Mouse (Mus musculus): ENCODE measurements around the gene Tmem202. TPM values are rescaled to one million over a fixed set of nuclear protein-coding genes. Genes with fewer than 3 reads are reported as not detected.

Tmem202 gene
- total and polyA plus RNA-seq, 2 experiments from 2014 or later: 0.99 to 1.4 TPM

DNA sequence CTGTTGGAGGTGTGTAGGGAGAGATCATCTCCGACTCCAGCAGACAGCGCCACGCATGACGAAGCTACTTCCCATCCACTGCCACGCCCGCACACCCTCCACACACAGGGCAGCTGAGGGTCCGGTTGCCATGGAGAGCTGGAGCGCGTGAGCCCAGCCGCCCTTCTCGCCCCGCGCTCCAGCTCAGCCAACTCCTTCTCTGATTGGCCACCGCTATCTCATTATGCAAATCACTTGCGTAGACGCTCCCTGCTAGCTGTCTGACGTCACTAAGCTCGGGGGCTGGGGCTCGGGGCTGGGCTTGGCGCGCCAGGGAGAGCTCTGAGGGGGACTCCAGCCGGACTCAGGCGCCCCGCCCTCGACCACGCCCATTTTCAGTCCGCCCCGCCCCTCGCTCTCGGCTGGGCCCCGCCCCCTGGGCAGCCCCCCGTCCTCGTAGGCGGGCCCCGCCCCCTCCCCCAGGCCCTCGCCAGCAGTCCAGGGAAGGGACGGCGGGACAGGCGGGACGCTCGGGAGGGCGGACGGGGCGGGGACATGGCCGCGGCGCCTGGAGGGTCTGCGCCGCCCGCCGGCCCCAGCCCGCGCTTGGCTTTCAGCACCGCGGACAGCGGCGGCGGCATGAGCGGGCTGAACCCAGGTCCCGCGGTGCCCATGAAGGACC lies 38.3 kb upstream of the Tmem202 start, which contains the start of gene Celf6:
Celf6 (plus strand) TSS at position 74 of the 661 bp plus-strand sequence.
- Histone ChIP-seq H3K27me3 (ENCODE audit: insufficient read depth, low read length) (no peaks in the 10 kb centered on the region; the same call in 1 of the 2 replicates), H3K4me1 (ENCODE audit: insufficient read depth, low read length) (0 out of 2 replicates have a peak, but pooled peaks cover 4% of the 10 kb centered on the region), H3K27ac (ENCODE audit: low read depth, low read length) (peak within 1 kb of the TSS; percentile 71), H3K4me3 (ENCODE audit: low read depth, low read length) (peak within 1 kb of the TSS; percentile 68), H3K4me2 (ENCODE audit: low read depth, low read length, poor library complexity, severe bottlenecking) (peak within 1 kb of the TSS; percentile 73), H3K9ac (replicated peaks; ENCODE audit: low read length, poor library complexity, severe bottlenecking) (peak within 1 kb of the TSS; percentile 84), H3K9me3 (ENCODE audit: low read length) (no peaks in the 10 kb centered on the region), H3K36me3 (ENCODE audit: insufficient read depth, low read length) (no peaks in the 10 kb centered on the region)
- under 1% methylated on average over 47 of the region's 61 CpGs for WGBS
- TF ChIP-seq CTCF (IDR thresholded peaks at IDR 0.05): peak; percentile 15; the same call in 1 of the 2 replicates
- ATAC-seq (ENCODE audit: low FRiP score): peak; percentile 92
- DNase-seq (ENCODE audit: low spot score): peak; percentile 97

DNA sequence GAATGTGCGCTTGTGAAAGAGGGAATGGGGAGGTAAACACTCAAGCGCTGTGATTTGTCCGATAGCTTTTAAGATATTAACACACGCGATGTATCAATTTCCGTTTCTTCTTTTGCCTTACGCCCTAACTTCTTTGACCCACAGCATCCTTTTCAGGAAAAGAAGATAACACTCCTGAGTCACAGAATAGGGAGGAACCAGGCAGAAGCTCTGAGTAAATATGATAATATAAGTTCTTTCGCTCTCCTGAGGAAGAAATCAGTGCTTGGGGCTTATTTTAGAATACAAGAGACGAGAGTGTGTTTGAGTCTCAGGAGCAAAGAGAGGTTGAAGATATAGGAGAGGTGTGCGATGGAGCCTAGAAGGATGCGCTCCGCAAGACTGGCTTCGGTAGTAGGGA lies 37.8 kb upstream of the Tmem202 start:
- WGBS: 9% methylated on average over 13 of the region's 13 CpGs
- Histone ChIP-seq H3K27ac (ENCODE audit: low read depth, low read length) (peak overlapping the region; percentile 71), H3K36me3 (ENCODE audit: insufficient read depth, low read length) (no peaks in the 10 kb centered on the region), H3K27me3 (ENCODE audit: insufficient read depth, low read length) (no peaks in the 10 kb centered on the region; the same call in 1 of the 2 replicates), H3K9ac (replicated peaks; ENCODE audit: low read length, poor library complexity, severe bottlenecking) (0 out of 2 replicates have a peak overlapping the region, but pooled peaks have one; percentile 84), H3K4me3 (ENCODE audit: low read depth, low read length) (peak overlapping the region; percentile 68), H3K4me1 (ENCODE audit: insufficient read depth, low read length) (0 out of 2 replicates have a peak, but pooled peaks cover 4% of the 10 kb centered on the region), H3K9me3 (ENCODE audit: low read length) (no peaks in the 10 kb centered on the region), H3K4me2 (ENCODE audit: low read depth, low read length, poor library complexity, severe bottlenecking) (peak overlapping the region; percentile 73)
- TF ChIP-seq CTCF (IDR thresholded peaks at IDR 0.05): no peak
- ATAC-seq (ENCODE audit: low FRiP score) (no peak), DNase-seq (ENCODE audit: low spot score) (no peak)

DNA sequence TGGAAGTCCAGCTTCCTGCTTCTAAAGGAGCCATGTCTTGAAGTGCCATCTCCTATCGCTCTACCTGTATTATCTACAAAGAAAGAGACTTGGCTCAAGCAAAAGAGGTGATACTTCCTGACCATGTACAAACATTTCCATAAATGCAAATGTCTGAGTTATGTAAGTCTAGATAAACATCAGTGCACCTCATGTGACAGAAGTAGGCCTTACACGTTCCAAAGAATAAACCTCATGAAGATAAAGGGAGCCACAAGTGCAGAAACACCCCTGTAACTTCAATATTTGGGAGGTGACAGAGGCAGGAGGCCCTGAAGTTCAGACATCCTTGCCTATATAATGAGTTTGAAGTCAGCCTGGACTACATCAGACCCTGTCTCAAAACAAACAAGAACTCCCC lies 32.2 kb upstream of the Tmem202 start:
- Histone ChIP-seq H3K27me3 (ENCODE audit: insufficient read depth, low read length) (no peaks in the 10 kb centered on the region; the same call in 1 of the 2 replicates), H3K4me2 (ENCODE audit: low read depth, low read length, poor library complexity, severe bottlenecking) (no peak overlapping the region), H3K27ac (ENCODE audit: low read depth, low read length) (no peak overlapping the region), H3K4me1 (ENCODE audit: insufficient read depth, low read length) (0 out of 2 replicates have a peak, but pooled peaks cover 3% of the 10 kb centered on the region), H3K9ac (replicated peaks; ENCODE audit: low read length, poor library complexity, severe bottlenecking) (no peak overlapping the region), H3K4me3 (ENCODE audit: low read depth, low read length) (no peak overlapping the region), H3K36me3 (ENCODE audit: insufficient read depth, low read length) (no peaks in the 10 kb centered on the region), H3K9me3 (ENCODE audit: low read length) (no peaks in the 10 kb centered on the region)
- no peak for TF ChIP-seq CTCF (IDR thresholded peaks at IDR 0.05)
- 82% methylated on average over 2 of the region's 2 CpGs for WGBS
- ATAC-seq (ENCODE audit: low FRiP score) (no peak), DNase-seq (ENCODE audit: low spot score) (no peak)

DNA sequence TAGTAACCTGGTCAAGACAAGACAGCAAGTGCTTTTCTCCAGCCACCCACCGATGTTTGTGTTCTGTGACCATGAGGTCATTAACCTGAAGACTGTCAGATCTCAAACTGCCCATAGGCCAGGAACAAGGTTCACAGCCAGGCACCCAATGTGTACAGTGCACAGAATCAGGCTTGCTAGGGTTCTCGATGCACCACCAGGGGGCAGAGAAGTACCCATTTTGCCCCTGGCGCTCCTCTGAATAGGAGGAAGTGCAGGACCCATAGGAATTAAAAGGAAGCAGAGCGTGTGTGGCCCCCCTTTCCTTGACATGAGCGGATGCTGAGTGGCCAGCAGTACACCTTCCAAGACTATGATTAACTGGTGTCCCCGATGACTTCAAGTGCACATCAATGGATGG lies 27.5 kb upstream of the Tmem202 start:
- 30% methylated on average over 6 of the region's 6 CpGs for WGBS
- Histone ChIP-seq H3K4me1 (ENCODE audit: insufficient read depth, low read length) (no peaks in the 10 kb centered on the region), H3K9ac (replicated peaks; ENCODE audit: low read length, poor library complexity, severe bottlenecking) (no peak overlapping the region), H3K27me3 (ENCODE audit: insufficient read depth, low read length) (no peaks in the 10 kb centered on the region), H3K27ac (ENCODE audit: low read depth, low read length) (no peak overlapping the region), H3K9me3 (ENCODE audit: low read length) (no peaks in the 10 kb centered on the region), H3K4me3 (ENCODE audit: low read depth, low read length) (no peak overlapping the region), H3K4me2 (ENCODE audit: low read depth, low read length, poor library complexity, severe bottlenecking) (no peak overlapping the region), H3K36me3 (ENCODE audit: insufficient read depth, low read length) (peaks cover 26% of the 10 kb centered on the region)
- DNase-seq (ENCODE audit: low spot score): peak; percentile 70
- ATAC-seq (ENCODE audit: low FRiP score): 0 out of 2 replicates have a peak, but pooled peaks have one; percentile 34
- peak; percentile 88 for TF ChIP-seq CTCF (IDR thresholded peaks at IDR 0.05)

DNA sequence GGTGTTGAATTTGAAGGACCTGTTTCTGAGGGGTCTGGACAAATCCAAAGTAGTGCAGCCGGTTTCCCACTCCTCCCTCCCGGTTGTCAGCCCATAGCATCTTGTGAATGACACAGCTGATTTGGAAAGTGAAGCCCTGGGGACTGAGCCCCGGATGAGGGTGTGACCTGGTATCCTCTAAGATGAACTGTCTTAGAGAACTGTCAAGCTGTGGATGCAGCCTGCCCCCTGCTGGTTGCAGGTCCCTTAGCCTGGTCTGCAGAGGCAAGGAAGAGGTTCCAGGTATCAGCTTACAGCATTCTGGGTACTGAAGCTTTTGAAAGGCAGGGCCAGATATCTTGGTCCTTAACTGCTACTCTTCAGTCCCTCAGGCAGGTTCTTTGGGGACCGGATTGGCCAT lies 26.0 kb upstream of the Tmem202 start:
- Histone ChIP-seq H3K4me3 (ENCODE audit: low read depth, low read length) (no peak overlapping the region), H3K4me2 (ENCODE audit: low read depth, low read length, poor library complexity, severe bottlenecking) (no peak overlapping the region), H3K4me1 (ENCODE audit: insufficient read depth, low read length) (no peaks in the 10 kb centered on the region), H3K36me3 (ENCODE audit: insufficient read depth, low read length) (peaks cover 34% of the 10 kb centered on the region), H3K27me3 (ENCODE audit: insufficient read depth, low read length) (no peaks in the 10 kb centered on the region), H3K27ac (ENCODE audit: low read depth, low read length) (no peak overlapping the region; the same call in 1 of the 2 replicates), H3K9me3 (ENCODE audit: low read length) (no peaks in the 10 kb centered on the region), H3K9ac (replicated peaks; ENCODE audit: low read length, poor library complexity, severe bottlenecking) (no peak overlapping the region)
- WGBS: 34% methylated on average over 4 of the region's 4 CpGs
- peak; percentile 70 for DNase-seq (ENCODE audit: low spot score)
- peak; percentile 85 for TF ChIP-seq CTCF (IDR thresholded peaks at IDR 0.05)
- ATAC-seq (ENCODE audit: low FRiP score): no peak; the same call in 1 of the 2 replicates

DNA sequence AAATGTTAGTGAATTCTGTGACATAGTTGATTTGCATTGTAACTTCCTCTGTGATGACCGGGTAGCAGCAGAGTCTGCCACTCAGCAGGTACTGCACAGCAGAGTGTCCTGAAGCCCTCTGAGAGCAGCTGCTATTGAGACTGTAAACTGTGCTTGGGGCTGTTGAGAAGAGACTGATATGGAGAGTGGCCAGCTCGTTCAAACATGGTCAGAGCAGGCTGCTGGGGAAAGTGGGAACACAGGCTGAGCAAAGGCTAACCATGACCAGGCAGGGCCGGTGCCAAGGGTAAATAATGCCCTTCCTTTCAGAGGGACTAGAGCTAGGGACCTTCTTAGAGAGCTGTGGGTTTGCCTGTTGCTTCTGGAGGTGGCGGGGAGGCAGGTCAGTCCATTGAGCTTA lies 14.1 kb upstream of the Tmem202 start:
- DNase-seq (ENCODE audit: low spot score) (no peak), ATAC-seq (ENCODE audit: low FRiP score) (no peak)
- no peak overlapping the region for H3K9ac ChIP-seq (replicated peaks; ENCODE audit: low read length, poor library complexity, severe bottlenecking)
- no peak overlapping the region for H3K27ac ChIP-seq (ENCODE audit: low read depth, low read length)
- no peaks in the 10 kb centered on the region for H3K27me3 ChIP-seq (ENCODE audit: insufficient read depth, low read length)
- 89% methylated on average over 4 of the region's 4 CpGs for WGBS
- no peak for TF ChIP-seq CTCF (IDR thresholded peaks at IDR 0.05)
- no peak overlapping the region for H3K4me2 ChIP-seq (ENCODE audit: low read depth, low read length, poor library complexity, severe bottlenecking)
- H3K4me1 ChIP-seq (ENCODE audit: insufficient read depth, low read length): no peaks in the 10 kb centered on the region
- H3K36me3 ChIP-seq (ENCODE audit: insufficient read depth, low read length): peaks cover 29% of the 10 kb centered on the region
- H3K9me3 ChIP-seq (ENCODE audit: low read length): no peaks in the 10 kb centered on the region
- no peak overlapping the region for H3K4me3 ChIP-seq (ENCODE audit: low read depth, low read length)

Measured in midbrain, postnatal 0 days (tissue).